Mouse (Mus musculus): ENCODE measurements at regions not wholly inside any gene's neighbourhood (a gene's known extent, or its start where the extent isn't known, plus 50 kb on each side); places are given as distances from the start of the nearest gene placed in this dataset.

DNA sequence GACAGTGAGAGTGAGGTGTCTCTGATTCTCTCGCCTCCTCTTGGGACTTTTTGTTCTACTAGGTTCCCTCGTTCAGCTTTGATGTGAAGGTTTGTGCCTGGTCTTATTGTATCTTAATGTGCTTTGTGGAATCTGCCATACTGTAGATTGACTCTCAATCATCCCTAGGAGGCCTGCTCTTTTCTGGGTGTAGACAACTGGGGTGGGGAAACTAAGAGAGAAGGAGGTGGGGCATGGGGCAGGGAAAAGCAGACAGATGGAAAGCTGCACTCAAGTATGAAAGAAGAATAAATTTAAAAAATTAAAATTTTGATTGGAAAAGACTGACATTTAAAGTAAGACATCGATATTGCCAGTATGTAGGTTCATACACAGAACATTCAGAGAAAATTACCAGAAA is 172.0 kb upstream of the Ctso start:
- Histone ChIP-seq H3K27me3 (ENCODE audit: control insufficient read depth, insufficient read depth, low read length) (no peaks in the 10 kb centered on the region), H3K36me3 (ENCODE audit: control insufficient read depth, insufficient read depth, low read length) (no peaks in the 10 kb centered on the region), H3K27ac (ENCODE audit: control insufficient read depth, insufficient read depth, low read length) (no peak overlapping the region), H3K4me1 (replicated peaks; ENCODE audit: control insufficient read depth, insufficient read depth, low read length) (no peaks in the 10 kb centered on the region), H3K4me3 (ENCODE audit: control insufficient read depth, insufficient read depth, low read length) (no peak overlapping the region)
- TF ChIP-seq CTCF (IDR thresholded peaks at IDR 0.05; ENCODE audit: borderline replicate concordance, control insufficient read depth, extremely low read depth, insufficient read depth, low read length, poor library complexity) (no peak), POLR2A (IDR thresholded peaks at IDR 0.05; ENCODE audit: control insufficient read depth, extremely low read depth, insufficient read depth, low read length, poor library complexity) (no peak)
- no peak for DNase-seq
- WGBS: 93% methylated on average over 3 of the region's 3 CpGs

DNA sequence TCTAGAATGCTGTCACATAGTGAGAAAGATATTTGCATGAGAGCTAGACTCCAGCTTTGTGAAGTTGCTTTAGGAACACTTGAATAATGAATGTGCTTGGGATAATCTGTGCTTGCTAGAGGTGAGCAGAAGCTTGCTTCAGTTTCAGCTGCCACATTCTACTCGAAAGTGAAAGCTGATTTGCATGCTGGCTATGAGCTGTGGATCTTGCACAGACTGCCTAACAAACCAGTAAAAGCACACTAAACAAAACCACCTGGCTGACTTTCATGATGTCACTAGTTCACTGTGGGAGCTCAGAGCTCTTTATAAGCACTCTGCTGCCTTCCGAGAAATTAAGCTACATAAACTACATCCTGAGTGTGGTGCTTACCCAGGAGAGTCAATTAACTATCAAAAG is 171.5 kb upstream of the Ctso start:
- 15% methylated on average over 2 of the region's 2 CpGs for WGBS
- Histone ChIP-seq H3K4me3 (ENCODE audit: control insufficient read depth, insufficient read depth, low read length) (no peak overlapping the region), H3K36me3 (ENCODE audit: control insufficient read depth, insufficient read depth, low read length) (no peaks in the 10 kb centered on the region), H3K4me1 (replicated peaks; ENCODE audit: control insufficient read depth, insufficient read depth, low read length) (no peaks in the 10 kb centered on the region), H3K27me3 (ENCODE audit: control insufficient read depth, insufficient read depth, low read length) (no peaks in the 10 kb centered on the region), H3K27ac (ENCODE audit: control insufficient read depth, insufficient read depth, low read length) (no peak overlapping the region)
- no peak for DNase-seq
- TF ChIP-seq CTCF (IDR thresholded peaks at IDR 0.05; ENCODE audit: borderline replicate concordance, control insufficient read depth, extremely low read depth, insufficient read depth, low read length, poor library complexity): no peak
- TF ChIP-seq POLR2A (IDR thresholded peaks at IDR 0.05; ENCODE audit: control insufficient read depth, extremely low read depth, insufficient read depth, low read length, poor library complexity): no peak

DNA sequence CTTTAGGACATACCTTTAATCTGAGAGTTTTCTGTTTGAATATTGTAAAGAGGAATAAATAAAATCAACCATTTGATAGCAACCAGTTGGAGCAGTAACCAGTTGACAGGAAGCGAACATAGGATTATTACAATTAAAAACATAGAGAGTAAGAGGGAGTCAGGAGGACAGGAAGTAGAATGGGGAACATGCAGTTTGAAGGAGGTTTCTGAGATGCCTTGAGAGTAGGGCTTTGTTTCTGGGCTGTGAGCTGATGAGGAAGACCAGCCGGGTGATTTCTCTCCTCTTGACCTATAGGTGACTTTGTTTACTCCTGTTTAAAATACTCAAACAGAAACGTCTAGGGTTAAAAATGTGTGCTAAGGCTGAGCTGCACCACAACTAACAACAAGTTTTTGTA is 160.6 kb upstream of the Ctso start:
- H3K27me3 ChIP-seq (ENCODE audit: control insufficient read depth, insufficient read depth, low read length): no peaks in the 10 kb centered on the region
- H3K36me3 ChIP-seq (ENCODE audit: control insufficient read depth, insufficient read depth, low read length): no peaks in the 10 kb centered on the region
- H3K4me1 ChIP-seq (replicated peaks; ENCODE audit: control insufficient read depth, insufficient read depth, low read length): no peaks in the 10 kb centered on the region
- DNase-seq: no peak
- H3K27ac ChIP-seq (ENCODE audit: control insufficient read depth, insufficient read depth, low read length): no peak overlapping the region
- TF ChIP-seq CTCF (IDR thresholded peaks at IDR 0.05; ENCODE audit: borderline replicate concordance, control insufficient read depth, extremely low read depth, insufficient read depth, low read length, poor library complexity) (no peak), POLR2A (IDR thresholded peaks at IDR 0.05; ENCODE audit: control insufficient read depth, extremely low read depth, insufficient read depth, low read length, poor library complexity) (no peak)
- H3K4me3 ChIP-seq (ENCODE audit: control insufficient read depth, insufficient read depth, low read length): no peak overlapping the region
- 28% methylated on average over 3 of the region's 3 CpGs for WGBS

DNA sequence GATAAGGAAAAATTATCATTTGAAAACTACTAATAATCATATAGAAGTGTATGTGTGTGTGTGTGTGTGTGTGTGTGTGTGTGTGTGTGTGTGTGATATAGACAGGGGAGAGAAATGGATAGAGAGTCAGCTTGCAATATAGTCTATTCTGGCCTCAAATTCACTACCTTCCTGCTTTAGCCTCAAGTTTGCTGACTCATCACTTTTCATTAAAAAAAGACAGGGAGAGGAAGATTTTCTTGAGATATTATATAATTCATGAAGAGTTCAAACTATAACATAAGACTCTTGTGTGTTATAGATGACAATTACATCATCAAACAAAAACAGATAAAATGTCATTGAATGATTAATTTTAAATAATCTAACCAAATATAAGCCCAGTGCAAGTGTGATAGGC is 159.4 kb upstream of the Ctso start:
- TF ChIP-seq POLR2A (IDR thresholded peaks at IDR 0.05; ENCODE audit: control insufficient read depth, extremely low read depth, insufficient read depth, low read length, poor library complexity) (no peak), CTCF (IDR thresholded peaks at IDR 0.05; ENCODE audit: borderline replicate concordance, control insufficient read depth, extremely low read depth, insufficient read depth, low read length, poor library complexity) (no peak)
- H3K27ac ChIP-seq (ENCODE audit: control insufficient read depth, insufficient read depth, low read length): no peak overlapping the region
- no peak for DNase-seq
- H3K4me3 ChIP-seq (ENCODE audit: control insufficient read depth, insufficient read depth, low read length): no peak overlapping the region
- no peaks in the 10 kb centered on the region for H3K4me1 ChIP-seq (replicated peaks; ENCODE audit: control insufficient read depth, insufficient read depth, low read length)
- no peaks in the 10 kb centered on the region for H3K27me3 ChIP-seq (ENCODE audit: control insufficient read depth, insufficient read depth, low read length)
- H3K36me3 ChIP-seq (ENCODE audit: control insufficient read depth, insufficient read depth, low read length): no peaks in the 10 kb centered on the region

DNA sequence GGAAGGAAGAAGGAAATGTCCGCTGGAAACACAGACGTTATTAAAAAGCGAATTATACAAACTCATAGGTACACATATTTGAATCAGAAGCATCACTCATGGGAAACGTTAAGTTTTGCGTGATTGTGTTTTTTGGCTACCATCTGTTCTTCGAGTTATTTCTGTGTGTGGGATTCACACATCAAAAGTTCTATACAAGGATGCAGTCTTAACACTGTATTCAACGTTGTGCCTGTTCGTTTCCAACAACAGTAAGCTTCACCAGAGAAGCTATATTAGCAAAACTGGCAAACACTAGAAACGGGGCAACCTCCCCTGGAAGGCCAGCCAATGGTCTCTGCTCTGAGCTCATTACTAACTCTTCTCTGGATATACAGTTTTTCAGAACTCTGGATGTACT is 150.3 kb upstream of the Ctso start:
- Histone ChIP-seq H3K4me1 (replicated peaks; ENCODE audit: control insufficient read depth, insufficient read depth, low read length) (peaks cover 5% of the 10 kb centered on the region), H3K27me3 (ENCODE audit: control insufficient read depth, insufficient read depth, low read length) (no peaks in the 10 kb centered on the region), H3K36me3 (ENCODE audit: control insufficient read depth, insufficient read depth, low read length) (no peaks in the 10 kb centered on the region), H3K27ac (ENCODE audit: control insufficient read depth, insufficient read depth, low read length) (no peak overlapping the region), H3K4me3 (ENCODE audit: control insufficient read depth, insufficient read depth, low read length) (no peak overlapping the region)
- no peak for TF ChIP-seq POLR2A (IDR thresholded peaks at IDR 0.05; ENCODE audit: control insufficient read depth, extremely low read depth, insufficient read depth, low read length, poor library complexity)
- TF ChIP-seq CTCF (IDR thresholded peaks at IDR 0.05; ENCODE audit: borderline replicate concordance, control insufficient read depth, extremely low read depth, insufficient read depth, low read length, poor library complexity): no peak
- DNase-seq: no peak
- WGBS: 90% methylated on average over 9 of the region's 9 CpGs

DNA sequence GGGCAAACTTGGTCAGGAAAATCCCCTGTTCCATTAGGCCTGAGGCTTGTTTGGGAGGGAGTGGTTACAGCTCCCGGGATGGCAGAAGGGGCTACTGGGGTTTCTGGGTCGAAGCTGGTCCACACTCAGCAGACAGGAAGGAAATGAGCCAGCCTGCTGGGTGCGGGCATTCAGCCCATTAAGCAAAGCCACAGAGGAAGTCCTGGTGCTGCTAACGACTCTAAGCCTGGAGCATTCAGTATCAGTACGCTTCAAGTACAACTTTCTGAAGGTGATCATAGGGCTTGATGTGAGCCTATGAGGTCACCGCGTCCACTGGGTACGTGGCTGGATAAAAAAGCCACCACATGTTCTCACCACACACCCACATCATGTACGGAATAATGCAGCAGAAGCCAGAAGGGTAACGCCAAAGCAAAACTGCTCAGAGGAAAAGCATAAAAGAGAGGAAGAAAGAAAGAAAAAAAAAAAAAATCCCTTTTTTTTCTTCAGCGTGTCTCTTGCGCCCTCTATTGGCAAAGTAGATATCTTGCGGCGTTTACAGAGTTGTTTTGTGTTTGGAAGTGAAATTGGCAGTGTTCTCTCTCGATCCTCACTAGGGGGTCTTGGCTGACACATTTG is 149.4 kb upstream of the Ctso start:
- Histone ChIP-seq H3K4me1 (replicated peaks; ENCODE audit: control insufficient read depth, insufficient read depth, low read length) (peaks cover 5% of the 10 kb centered on the region), H3K36me3 (ENCODE audit: control insufficient read depth, insufficient read depth, low read length) (no peaks in the 10 kb centered on the region), H3K27me3 (ENCODE audit: control insufficient read depth, insufficient read depth, low read length) (no peaks in the 10 kb centered on the region), H3K4me3 (ENCODE audit: control insufficient read depth, insufficient read depth, low read length) (peak overlapping the region; percentile 32; the same call in 1 of the 2 replicates), H3K27ac (ENCODE audit: control insufficient read depth, insufficient read depth, low read length) (no peak overlapping the region)
- WGBS: 1% methylated on average over 15 of the region's 15 CpGs
- DNase-seq: peak; percentile 16
- TF ChIP-seq CTCF (IDR thresholded peaks at IDR 0.05; ENCODE audit: borderline replicate concordance, control insufficient read depth, extremely low read depth, insufficient read depth, low read length, poor library complexity): no peak
- no peak for TF ChIP-seq POLR2A (IDR thresholded peaks at IDR 0.05; ENCODE audit: control insufficient read depth, extremely low read depth, insufficient read depth, low read length, poor library complexity)

DNA sequence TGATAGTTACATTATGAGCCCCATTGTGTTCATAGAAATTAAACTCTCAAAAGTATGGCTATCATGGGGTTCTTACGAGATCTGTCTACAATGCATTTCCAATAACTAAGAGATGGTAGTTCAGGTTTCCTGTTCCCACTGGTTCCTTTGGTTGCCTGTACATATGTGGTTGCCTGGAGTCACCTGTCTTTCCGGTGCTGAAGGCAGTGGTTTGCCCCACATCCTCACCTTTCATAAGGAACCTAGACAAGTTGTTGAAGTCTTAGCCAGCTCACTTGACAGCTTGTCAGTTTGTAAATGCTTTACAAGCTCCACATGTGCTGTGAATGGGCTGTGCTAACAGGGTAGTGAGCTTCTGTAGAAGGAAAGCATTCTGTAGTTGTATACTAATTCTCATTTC is 143.5 kb upstream of the Ctso start:
- no peak overlapping the region for H3K4me3 ChIP-seq (ENCODE audit: control insufficient read depth, insufficient read depth, low read length)
- peak; percentile 24 for DNase-seq
- 5% methylated on average over 2 of the region's 2 CpGs for WGBS

More for the DNA sequence above, 143.5 kb upstream of the Ctso start:
- Histone ChIP-seq H3K4me1 (replicated peaks; ENCODE audit: control insufficient read depth, insufficient read depth, low read length) (no peaks in the 10 kb centered on the region), H3K27me3 (ENCODE audit: control insufficient read depth, insufficient read depth, low read length) (no peaks in the 10 kb centered on the region), H3K36me3 (ENCODE audit: control insufficient read depth, insufficient read depth, low read length) (no peaks in the 10 kb centered on the region), H3K27ac (ENCODE audit: control insufficient read depth, insufficient read depth, low read length) (no peak overlapping the region)
- TF ChIP-seq CTCF (IDR thresholded peaks at IDR 0.05; ENCODE audit: borderline replicate concordance, control insufficient read depth, extremely low read depth, insufficient read depth, low read length, poor library complexity) (no peak), POLR2A (IDR thresholded peaks at IDR 0.05; ENCODE audit: control insufficient read depth, extremely low read depth, insufficient read depth, low read length, poor library complexity) (no peak)

All from thymus, adult 2 months (tissue).